Mouse (Mus musculus): Measurements from ENCODE around the gene Itga5.
A peak's percentile ranks its signal among the peaks of the same experiment; 100 is the strongest.

The Itga5 gene

GRCm38 (mm10) chr15:103339166-103339960 is 27.2 kb downstream of the Itga5 start:
- peak in 1 of 2 experiments; percentile 28 for DNase-seq

GRCm38 (mm10) chr15:103338829-103339165 is 27.8 kb downstream of the Itga5 start:
- no peak for DNase-seq

DNA sequence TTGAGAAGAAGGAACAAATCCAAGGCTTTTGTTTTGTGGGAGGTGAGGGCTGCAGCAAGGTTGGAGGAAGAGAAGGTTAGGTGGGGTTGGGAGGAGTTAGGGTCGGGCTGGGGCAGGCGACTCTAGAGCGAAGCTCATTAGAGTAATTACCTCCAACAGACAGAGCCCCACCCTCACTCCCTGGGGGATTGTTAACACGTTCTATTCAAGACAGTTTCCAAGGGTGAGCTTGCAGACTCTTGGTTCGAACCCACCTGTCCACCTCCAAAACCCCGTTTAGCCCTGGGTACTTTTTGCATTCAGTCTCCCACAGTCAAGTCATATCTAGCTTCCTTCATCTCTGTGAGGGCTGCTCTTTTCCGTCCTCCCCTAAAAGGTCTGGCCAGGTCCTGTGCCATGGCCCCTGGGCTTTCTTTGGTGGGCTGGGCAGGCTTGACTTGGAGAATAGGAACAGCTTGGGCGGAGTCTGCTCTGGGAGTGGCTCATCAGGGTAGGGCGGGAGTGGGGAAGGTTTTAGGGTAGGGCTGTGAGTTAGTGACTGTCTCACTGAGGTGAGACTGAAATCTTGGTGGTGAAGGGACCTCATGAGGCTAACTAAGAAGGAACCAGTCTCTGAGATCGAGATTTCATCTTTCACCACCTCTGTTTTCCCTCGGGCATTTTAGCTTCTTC is 29.4 kb downstream of the Itga5 start:
- DNase-seq, result no peak

- no peak for DNase-seq
These were observed 30.9 kb downstream of the Itga5 start for GRCm38 (mm10) chr15:103335488-103336235.

GRCm38 (mm10) chr15:103335040-103335439 is 31.5 kb downstream of the Itga5 start:
- no peak for DNase-seq

- no peak for DNase-seq
These were observed 32.4 kb downstream of the Itga5 start for GRCm38 (mm10) chr15:103334194-103334593.

DNA sequence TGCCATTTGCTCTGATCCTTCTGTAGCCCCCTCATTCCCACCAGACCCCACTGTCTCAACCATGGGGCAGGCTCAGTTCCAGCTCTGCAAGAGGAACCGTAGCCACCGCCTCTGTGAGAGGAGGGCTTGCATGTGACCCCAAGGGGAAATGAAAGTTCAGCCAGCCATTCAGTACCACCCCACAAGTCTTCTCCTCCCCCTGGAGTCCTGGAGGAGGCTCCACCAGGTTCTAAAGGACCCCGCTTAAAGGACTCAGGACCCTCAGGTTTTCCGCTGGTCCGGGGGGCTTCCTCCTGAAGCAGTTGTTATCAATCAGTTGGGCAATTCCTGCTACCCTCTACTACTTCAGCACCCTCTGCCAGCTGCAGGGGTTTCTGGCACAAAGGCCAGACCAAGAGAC is 32.8 kb downstream of the Itga5 start:
- DNase-seq, result peak; percentile 60 to 66

- peak in 1 of 2 experiments; percentile 45 for DNase-seq
These were observed 33.4 kb downstream of the Itga5 start for GRCm38 (mm10) chr15:103333081-103333615.

DNA sequence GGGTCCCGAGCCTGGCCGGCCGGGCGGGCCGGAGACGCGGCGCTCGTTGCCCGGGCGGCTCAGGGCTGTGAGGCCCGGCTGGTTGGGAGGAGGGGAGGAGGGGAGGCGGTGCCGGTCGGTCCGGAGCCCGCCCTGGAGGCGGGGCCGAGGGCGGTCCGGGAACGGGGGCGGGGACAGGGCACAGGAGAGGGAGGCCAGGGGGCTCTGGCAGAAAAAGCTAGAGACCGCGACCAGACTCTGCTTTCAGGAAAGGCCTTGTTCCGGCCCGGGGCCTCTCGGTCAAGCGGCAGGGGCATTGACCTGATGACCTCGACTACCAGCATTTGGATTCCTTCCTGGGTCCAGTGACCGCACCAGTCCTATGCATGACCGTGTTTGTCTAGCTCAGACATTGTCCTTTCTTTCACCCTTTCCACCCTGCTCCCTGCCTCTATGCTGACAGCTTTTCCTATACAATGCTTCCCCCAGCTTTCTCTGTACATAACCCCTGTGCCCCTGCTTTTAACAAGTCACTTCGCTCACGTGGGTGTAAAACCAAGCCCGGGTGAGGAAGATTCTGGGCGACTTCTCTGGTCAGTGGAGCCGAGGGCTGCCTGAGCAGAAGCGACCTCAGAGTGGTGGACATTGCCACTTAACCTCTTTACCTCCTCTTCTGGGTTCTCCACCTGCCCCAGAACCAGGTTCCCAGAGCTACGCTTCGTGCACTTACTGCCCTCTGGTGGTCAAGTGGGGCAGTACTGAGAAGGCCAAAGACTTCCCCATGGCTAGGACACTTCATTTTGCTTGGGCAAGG is 42.9 kb downstream of the Itga5 start:
- peak; percentile 73 to 86 for DNase-seq

GRCm38 (mm10) chr15:103323070-103323454 is 43.5 kb downstream of the Itga5 start:
- DNase-seq, result peak in 1 of 2 experiments; percentile 32

- no peak for DNase-seq
These were observed 44.2 kb downstream of the Itga5 start for GRCm38 (mm10) chr15:103322396-103322795.

- no peak for DNase-seq
These were observed 45.5 kb downstream of the Itga5 start for GRCm38 (mm10) chr15:103321076-103321475.

DNA sequence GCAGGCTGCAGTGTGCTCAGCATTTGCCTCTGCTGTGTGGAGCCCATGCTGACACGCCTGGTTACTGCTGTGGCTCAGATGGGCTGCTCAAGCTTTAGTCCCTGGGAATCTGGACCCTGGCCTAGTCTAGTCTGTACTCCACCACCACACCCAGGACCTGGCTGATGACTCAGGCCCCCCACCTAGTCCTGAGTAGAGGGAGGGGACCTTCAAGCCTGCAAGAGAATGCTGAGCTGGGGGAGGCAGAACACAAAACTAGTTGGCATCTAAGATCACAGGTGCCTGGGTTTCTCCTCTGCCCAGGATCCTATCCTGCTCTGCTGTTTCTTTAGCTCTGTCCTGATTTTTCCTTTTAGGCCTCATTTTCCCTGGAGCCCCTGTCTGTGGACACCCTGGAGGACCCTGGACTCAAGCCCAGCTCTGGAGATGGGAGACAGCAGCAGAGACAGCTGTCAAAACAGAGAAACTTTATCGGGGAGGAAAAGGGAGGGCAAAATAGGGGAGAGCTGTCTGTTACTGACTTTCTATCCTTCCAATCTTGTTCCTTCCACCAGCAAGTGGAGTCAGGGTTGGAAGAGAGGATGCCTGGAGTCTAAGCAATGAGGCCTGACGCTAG is 48.3 kb downstream of the Itga5 start:
- no peak for DNase-seq

DNA sequence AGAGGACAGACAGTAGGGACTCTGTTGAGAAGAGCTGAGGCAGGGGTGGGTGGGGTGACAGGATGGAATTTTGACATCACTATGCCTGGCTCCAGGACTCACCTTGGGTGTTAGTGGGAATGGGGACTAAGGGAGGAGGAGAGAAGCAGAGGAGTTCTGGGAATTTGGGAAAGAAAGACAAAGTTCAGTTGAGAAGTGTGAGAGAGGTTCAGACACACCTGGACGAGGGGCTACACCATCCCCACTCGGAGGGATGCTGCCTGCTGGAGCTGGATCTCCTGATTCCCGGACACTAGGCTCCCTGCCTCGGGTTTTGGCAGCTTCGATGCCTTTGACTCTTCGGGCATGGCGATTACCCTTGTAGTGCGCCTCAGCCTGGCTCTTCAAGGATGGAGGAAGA is 48.8 kb downstream of the Itga5 start:
- no peak for DNase-seq

GRCm38 (mm10) chr15:103317120-103317519 is 49.4 kb downstream of the Itga5 start:
- DNase-seq, result no peak

- DNase-seq, result no peak
These were observed 50.4 kb downstream of the Itga5 start for GRCm38 (mm10) chr15:103315979-103316776.

GRCm38 (mm10) chr15:103315011-103315502 is 51.5 kb downstream of the Itga5 start:
- DNase-seq, result peak; percentile 30 to 46

DNA sequence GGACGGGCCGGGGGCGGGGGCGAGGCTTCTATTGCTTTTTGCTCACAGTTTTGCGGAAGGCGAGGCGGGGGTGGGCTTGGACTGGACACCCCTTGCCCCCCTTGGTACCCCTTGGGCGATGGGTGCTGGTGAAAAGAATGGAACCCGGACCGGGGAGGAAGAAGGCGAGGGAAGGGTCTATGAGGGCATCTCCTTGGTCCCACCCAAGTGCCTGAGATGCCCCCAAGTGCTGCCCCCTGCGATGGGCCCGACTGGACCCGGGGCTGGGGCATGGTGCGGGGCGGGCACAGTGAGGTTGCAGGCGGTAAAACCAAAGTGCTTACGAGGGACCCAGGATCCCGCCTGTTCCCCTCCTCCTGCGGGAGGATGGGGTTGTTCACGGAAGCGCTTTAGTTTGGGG is 52.4 kb downstream of the Itga5 start:
- no peak for DNase-seq

DNA sequence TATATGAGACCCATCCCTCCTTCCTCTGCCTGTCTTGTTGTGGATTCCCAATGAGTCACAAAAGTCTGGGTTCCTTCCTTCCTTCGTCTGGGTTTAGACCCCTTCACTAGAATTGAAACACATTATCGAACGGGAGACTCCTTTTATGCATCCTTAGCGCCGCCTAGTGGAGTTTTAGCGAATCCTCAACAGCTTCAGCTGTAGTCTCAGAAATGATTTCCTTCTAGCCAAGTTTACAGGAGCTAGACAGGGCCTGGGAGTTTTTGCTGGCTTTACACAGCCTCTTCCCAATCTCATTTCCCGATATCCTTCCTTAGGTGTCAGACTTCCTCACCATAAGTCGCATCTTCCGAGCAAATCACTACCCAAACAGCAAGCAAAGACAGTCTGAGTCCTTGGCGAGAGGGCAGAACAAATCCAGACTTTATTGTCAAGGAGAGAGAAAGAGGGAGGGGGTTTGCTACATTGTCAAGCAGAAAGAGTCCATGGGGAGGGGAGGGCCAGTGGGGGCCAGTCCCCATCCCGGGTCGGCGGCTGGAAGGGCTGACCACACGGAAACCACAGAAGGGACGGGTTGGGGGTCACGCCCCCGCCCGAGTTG is 53.0 kb downstream of the Itga5 start:
- no peak for DNase-seq

GRCm38 (mm10) chr15:103310365-103310910 is 56.1 kb downstream of the Itga5 start, which contains the start of gene Gpr84:
Gpr84 (minus strand) TSS chr15:103310612.
- DNase-seq, result no peak

Data from spleen, adult 18-20 months (tissue).